Mouse (Mus musculus) testis, adult 2 months (tissue): ENCODE results near the gene Dmc1.

ENCODE experiments used
- CTCF ChIP-seq: fragments of 200-500 bp; IDR thresholded peaks from 2 replicates; pipeline ENCODE4 v1.5.1; 2012; ENCODE audit warnings: low read depth, mild to moderate bottlenecking, inconsistent platforms, low read length, moderate library complexity; ENCODE audit not compliant: control insufficient read depth, insufficient read depth, insufficient replicate concordance
- POLR2A ChIP-seq: fragments of 200-500 bp; IDR thresholded peaks from 2 replicates; pipeline ENCODE4 v1.6.1; 2012; ENCODE audit warnings: low read depth, mild to moderate bottlenecking, inconsistent platforms, low read length, moderate library complexity; ENCODE audit not compliant: control insufficient read depth

- TF ChIP-seq POLR2A (no peak), CTCF (no peak)
Measured at GRCm38 (mm10) chr15:79616729-79617128, 11.8 kb upstream of the Dmc1 start.
